Mouse (Mus musculus): ENCODE data around the gene Csn1s1.

GRCm38 (mm10) chr5:87665908-87666307 is at the start of gene Csn1s1:
- TF ChIP-seq TAL1 (IDR thresholded peaks at IDR 0.05; ENCODE audit: low read length) (no peak), GATA1 (IDR thresholded peaks at IDR 0.05; ENCODE audit: low read length) (no peak)

Measured in erythroblast, embryonic 14.5 days (primary cell).